ENCODE assay signal across 8 mouse cellular contexts in the genomic region with DNA sequence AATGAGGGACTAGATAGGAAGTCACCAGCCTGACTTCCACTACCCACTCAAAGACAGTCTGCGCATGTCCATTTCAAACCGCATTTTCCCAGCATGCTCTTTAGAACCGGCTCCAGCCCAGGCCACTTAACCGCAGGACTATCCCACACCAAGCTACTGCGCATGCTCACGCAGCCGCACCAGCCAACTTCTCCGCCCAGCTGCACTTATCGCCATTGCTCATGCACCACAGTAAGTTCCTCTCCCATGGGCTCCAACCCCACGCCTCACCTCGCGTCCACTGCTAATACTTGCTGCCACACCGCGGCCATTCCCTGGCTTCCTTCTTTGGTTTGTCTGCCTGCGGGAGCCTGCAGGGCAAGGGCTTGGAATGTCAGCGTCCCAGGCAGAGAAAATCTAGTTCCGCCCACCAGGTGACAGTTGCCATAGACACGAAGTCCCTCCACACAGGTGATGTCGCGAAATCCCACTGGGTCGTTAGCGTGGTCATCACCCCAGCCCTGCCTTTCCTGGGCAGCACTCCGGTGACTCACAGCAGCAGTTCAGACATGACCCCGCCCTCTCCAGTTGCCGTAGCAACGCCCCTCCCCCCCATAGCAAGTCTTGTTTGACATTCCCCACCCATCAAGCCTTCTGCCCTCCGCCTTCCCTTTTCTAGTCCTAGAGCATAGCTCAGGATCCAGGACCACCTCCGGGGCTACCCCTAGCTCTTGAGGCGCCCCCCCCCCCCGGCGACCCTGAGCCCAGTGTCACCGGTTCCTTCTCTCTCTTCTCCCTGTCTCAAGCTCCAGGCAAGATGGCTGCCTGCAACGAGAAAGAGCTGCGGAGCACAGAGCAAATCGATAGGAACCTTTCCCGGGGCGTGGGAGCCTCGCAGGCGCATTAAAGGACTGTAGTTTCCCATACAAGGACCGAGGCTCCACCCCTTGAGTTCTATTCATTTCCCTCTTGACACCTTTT. TPM values are rescaled to one million over a fixed set of nuclear protein-coding genes. Genes with fewer than 3 reads are reported as not detected.
DNase-seq lines count a peak whose midpoint lies in the region; ATAC-seq and TF ChIP-seq lines count a peak whose summit lies in the region.

A gene (minus strand): TSS at position 876 of the 960 bp plus-strand sequence.

- 33% methylated on average over 39 of the region's 40 CpGs for WGBS in hindbrain, postnatal 0 days

- no peaks in the 10 kb centered on the region for H3K36me3 ChIP-seq in hindbrain, postnatal 0 days (ENCODE audit: insufficient read depth, low read length)

- H3K4me2 ChIP-seq in hindbrain, postnatal 0 days (ENCODE audit: low read depth, low read length): peak within 1 kb of the TSS; percentile 55

- peak; percentile 92 for ATAC-seq in hindbrain, postnatal 0 days
- peak; percentile 92 for ATAC-seq in megakaryocyte, adult 5-6 weeks (ENCODE audit: poor library complexity, severe bottlenecking)

- peak; percentile 54 for DNase-seq in WW6 (ENCODE audit: low read depth, low spot score)
- DNase-seq in cerebellum, postnatal 4 days (ENCODE audit: low spot score in 2 of 2): peak; percentile 38 to 77
- DNase-seq in gastrocnemius, adult 2 months: peak; percentile 93
- DNase-seq in hindbrain, postnatal 0 days (ENCODE audit: low spot score): peak; percentile 93
- peak; percentile 85 to 88 for DNase-seq in left cerebral cortex, adult 2 months (ENCODE audit: extremely low spot score in 1 of 2, low spot score in 2 of 2)
- DNase-seq in right cerebral cortex, adult 2 months (ENCODE audit: low spot score in 2 of 2): peak; percentile 84 to 89
- peak; percentile 87 for DNase-seq in urinary bladder, postnatal 14 days (ENCODE audit: low spot score)

- TF ChIP-seq CTCF in gastrocnemius, adult 2 months (IDR thresholded peaks at IDR 0.05): no peak
- peak; percentile 34; the same call in 1 of the 2 replicates for TF ChIP-seq CTCF in hindbrain, postnatal 0 days (IDR thresholded peaks at IDR 0.05; ENCODE audit: low read depth)
- no peak; the same call in 1 of the 2 replicates for TF ChIP-seq CTCF in left cerebral cortex, adult 2 months (IDR thresholded peaks at IDR 0.05)

- H3K9ac ChIP-seq in hindbrain, postnatal 0 days (replicated peaks; ENCODE audit: low read length): peak within 1 kb of the TSS; percentile 55

- H3K4me1 ChIP-seq in hindbrain, postnatal 0 days (ENCODE audit: insufficient read depth, low read length): no peaks in the 10 kb centered on the region

- no peaks in the 10 kb centered on the region for H3K27me3 ChIP-seq in hindbrain, postnatal 0 days (ENCODE audit: insufficient read depth, low read length)

- no peaks in the 10 kb centered on the region for H3K9me3 ChIP-seq in hindbrain, postnatal 0 days (ENCODE audit: low read length)

- peak within 1 kb of the TSS; percentile 88 for H3K4me3 ChIP-seq in gastrocnemius, adult 2 months
- peak within 1 kb of the TSS; percentile 51 for H3K4me3 ChIP-seq in hindbrain, postnatal 0 days (ENCODE audit: low read length)
- peak within 1 kb of the TSS; percentile 70 for H3K4me3 ChIP-seq in left cerebral cortex, adult 2 months

- intact Hi-C loops in gastrocnemius, adult 2 months (cut with DNase I): loop anchor here (10.0 kb wide), 1 partner anchor 57 kb away; a partner anchor contains a TSS
- intact Hi-C loops in left cerebral cortex, adult 2 months (cut with DNase I): loop anchor here (1.0 kb wide), 1 partner anchor 13 kb away; a partner anchor contains a TSS

- peak within 1 kb of the TSS; percentile 95 for H3K27ac ChIP-seq in gastrocnemius, adult 2 months
- peak within 1 kb of the TSS; percentile 94 for H3K27ac ChIP-seq in hindbrain, postnatal 0 days
- H3K27ac ChIP-seq in left cerebral cortex, adult 2 months: peak within 1 kb of the TSS; percentile 97

RNA-seq across cellular contexts. Expression of the gene that starts here (rescaled TPM):
- total RNA-seq in gastrocnemius, adult 2 months (2021): 1 to 10 TPM; 9.1 to 9.4 TPM
- total RNA-seq in hindbrain, postnatal 0 days (2014; rRNA removed): 377 and 393 TPM in 2 replicates
- 53.9 and 55.1 TPM in 2 replicates for polyA plus RNA-seq in hindbrain, postnatal 0 days (2015; fragmentation: Nextera tagmentation; extraction: Ambion mirVana)
- 100 to 1,000 TPM; 190 to 220 TPM for total RNA-seq in left cerebral cortex, adult 2 months (2021)
- total RNA-seq in megakaryocyte, adult 5-6 weeks (2015): 17.4 and 20.3 TPM in 2 replicates
- 22.2 and 27.9 TPM in 2 replicates for total RNA-seq in megakaryocyte, adult 5-6 weeks (2017)

Comparison
In these comparisons a context has a peak if more than half of its experiments do, and no peak if none do; other contexts are left out.
1. Peak in every context shown above with its lines: DNase-seq, ATAC-seq, H3K4me3 ChIP-seq and H3K27ac ChIP-seq.
2. RNA of the gene that starts here (total RNA-seq): 377 to 393 TPM in hindbrain, postnatal 0 days and 190 to 220 TPM in left cerebral cortex, adult 2 months; 17.4 to 27.9 TPM in megakaryocyte, adult 5-6 weeks and 9.1 to 9.4 TPM in gastrocnemius, adult 2 months; every median in the first group is over 4 times any median in the second.